ENCODE assay signal across 8 mouse cellular contexts in genomic region chr10:77130561-77131240, GRCm38 (mm10). TPM values are rescaled to one million over a fixed set of nuclear protein-coding genes. Genes with fewer than 3 reads are reported as not detected.
DNase-seq lines count a peak whose midpoint lies in the region; ATAC-seq and TF ChIP-seq lines count a peak whose summit lies in the region.

No protein-coding gene starts in this region.

- intact Hi-C loops in heart, postnatal 10 days (cut with DNase I), result loop anchor here (1.0 to 5.0 kb wide), 4 partner anchors 76 to 382 kb away; no protein-coding TSS in a partner anchor

- peak; percentile 88 for ATAC-seq in cerebellum, adult (ENCODE audit: insufficient number of reproducible peaks, low FRiP score, low TSS enrichment)
- peak; percentile 75 for ATAC-seq in forebrain, embryonic 13.5 days
- ATAC-seq in liver, embryonic 15.5 days (ENCODE audit: insufficient read depth), result 0 out of 2 replicates have a peak, but pooled peaks have one; percentile 16
- peak; percentile 75 for ATAC-seq in neural tube, embryonic 13.5 days (ENCODE audit: low read depth)

- H3K36me3 ChIP-seq in ES-Bruce4 (ENCODE audit: control insufficient read depth, insufficient read depth, low read length, poor library complexity, severe bottlenecking), result no peaks in the 10 kb centered on the region
- H3K36me3 ChIP-seq in forebrain, embryonic 13.5 days (ENCODE audit: poor library complexity, severe bottlenecking), result no peaks in the 10 kb centered on the region
- no peaks in the 10 kb centered on the region for H3K36me3 ChIP-seq in liver, embryonic 15.5 days (replicated peaks)
- H3K36me3 ChIP-seq in neural tube, embryonic 13.5 days, result no peaks in the 10 kb centered on the region

- H3K9me3 ChIP-seq in ES-Bruce4 (replicated peaks; ENCODE audit: control insufficient read depth, insufficient read depth, low read length, poor library complexity, severe bottlenecking), result no peaks in the 10 kb centered on the region
- H3K9me3 ChIP-seq in forebrain, embryonic 13.5 days (replicated peaks), result no peaks in the 10 kb centered on the region
- no peaks in the 10 kb centered on the region for H3K9me3 ChIP-seq in liver, embryonic 15.5 days (replicated peaks)
- H3K9me3 ChIP-seq in neural tube, embryonic 13.5 days, result no peaks in the 10 kb centered on the region

- no peaks in the 10 kb centered on the region for H3K27me3 ChIP-seq in ES-Bruce4 (ENCODE audit: control insufficient read depth, insufficient read depth, low read length, poor library complexity, severe bottlenecking)
- H3K27me3 ChIP-seq in forebrain, embryonic 13.5 days, result no peaks in the 10 kb centered on the region
- no peaks in the 10 kb centered on the region for H3K27me3 ChIP-seq in liver, embryonic 15.5 days
- no peaks in the 10 kb centered on the region for H3K27me3 ChIP-seq in neural tube, embryonic 13.5 days

- H3K4me2 ChIP-seq in forebrain, embryonic 13.5 days, result no peak overlapping the region
- H3K4me2 ChIP-seq in liver, embryonic 15.5 days, result no peak overlapping the region
- H3K4me2 ChIP-seq in neural tube, embryonic 13.5 days, result no peak overlapping the region

- no peak overlapping the region for H3K4me3 ChIP-seq in ES-Bruce4 (ENCODE audit: low read depth, low read length)
- no peak overlapping the region for H3K4me3 ChIP-seq in forebrain, embryonic 13.5 days
- H3K4me3 ChIP-seq in liver, embryonic 15.5 days (replicated peaks), result no peak overlapping the region
- H3K4me3 ChIP-seq in neural tube, embryonic 13.5 days, result no peak overlapping the region

- H3K4me1 ChIP-seq in ES-Bruce4 (ENCODE audit: control insufficient read depth, insufficient read depth, low read length), result peaks cover 18% of the 10 kb centered on the region
- peaks cover 35% of the 10 kb centered on the region for H3K4me1 ChIP-seq in forebrain, embryonic 13.5 days
- H3K4me1 ChIP-seq in liver, embryonic 15.5 days (replicated peaks), result peaks cover 61% of the 10 kb centered on the region
- peaks cover 39% of the 10 kb centered on the region for H3K4me1 ChIP-seq in neural tube, embryonic 13.5 days (replicated peaks)

- peak; percentile 95 to 97 for DNase-seq in heart, postnatal 10 days
- peak; percentile 92 to 93 for DNase-seq in kidney, postnatal 4 days
- DNase-seq in telencephalon, adult 2 months (ENCODE audit: low read depth, low spot score), result peak; percentile 93

- TF ChIP-seq CTCF in ES-Bruce4 (IDR thresholded peaks at IDR 0.05; ENCODE audit: low read depth, low read length), result peak; percentile 100

- TF ChIP-seq POLR2A in ES-Bruce4 (IDR thresholded peaks at IDR 0.05; ENCODE audit: insufficient read depth, low read length), result no peak

- peak overlapping the region; percentile 36; the same call in 1 of the 2 replicates for H3K9ac ChIP-seq in ES-Bruce4 (ENCODE audit: low read depth, poor library complexity, severe bottlenecking)
- H3K9ac ChIP-seq in forebrain, embryonic 13.5 days, result no peak overlapping the region
- no peak overlapping the region for H3K9ac ChIP-seq in liver, embryonic 15.5 days
- 0 out of 2 replicates have a peak overlapping the region, but pooled peaks have one; percentile 26 for H3K9ac ChIP-seq in neural tube, embryonic 13.5 days

- 42% methylated on average over 13 of the region's 13 CpGs for WGBS in forebrain, embryonic 13.5 days
- WGBS in liver, embryonic 15.5 days (ENCODE audit: insufficient replicate concordance), result 45% methylated on average over 13 of the region's 13 CpGs
- 44% methylated on average over 13 of the region's 13 CpGs for WGBS in neural tube, embryonic 13.5 days

- peak overlapping the region; percentile 84 for H3K27ac ChIP-seq in ES-Bruce4 (ENCODE audit: insufficient read depth, low read length)
- H3K27ac ChIP-seq in forebrain, embryonic 13.5 days, result 0 out of 2 replicates have a peak overlapping the region, but pooled peaks have one; percentile 10
- H3K27ac ChIP-seq in liver, embryonic 15.5 days (replicated peaks), result no peak overlapping the region
- H3K27ac ChIP-seq in neural tube, embryonic 13.5 days (replicated peaks), result peak overlapping the region; percentile 52; the same call in 1 of the 2 replicates

- TF ChIP-seq EP300 in ES-Bruce4 (IDR thresholded peaks at IDR 0.05; ENCODE audit: insufficient read depth, low read depth, low read length), result 0 out of 2 replicates have a peak, but pooled peaks have one; percentile 40

RNA-seq across cellular contexts. Expression of gene Col18a1, which starts 35.6 kb away (rescaled TPM):
- 273 and 285 TPM in 2 replicates for polyA plus RNA-seq in ES-Bruce4 (2011; ENCODE audit: insufficient read depth, insufficient read length, low read depth, missing spikeins)
- polyA plus RNA-seq in forebrain, embryonic 13.5 days (2015; fragmentation: Nextera tagmentation; extraction: Ambion mirVana), result 35.5 and 38.9 TPM in 2 replicates
- 10 to 100 TPM; 49.9 to 53.2 TPM for total RNA-seq in heart, postnatal 10 days (2021)
- polyA plus RNA-seq in liver, embryonic 15.5 days (2015; fragmentation: Nextera tagmentation; extraction: Ambion mirVana), result 66.0 and 88.2 TPM in 2 replicates
- polyA plus RNA-seq in neural tube, embryonic 13.5 days (2015; fragmentation: Nextera tagmentation; extraction: Ambion mirVana), result 63.3 and 64.2 TPM in 2 replicates

Comparison
In these comparisons a context has a peak if more than half of its experiments do, and no peak if none do; other contexts are left out.
1. H3K9ac ChIP-seq: peak in ES-Bruce4 (single experiment) and neural tube, embryonic 13.5 days (single experiment); none in forebrain, embryonic 13.5 days (single experiment) and liver, embryonic 15.5 days (single experiment).
2. ATAC-seq: peak in every context shown above with its lines; median percentile 88 in cerebellum, adult; 75 in forebrain, embryonic 13.5 days; 75 in neural tube, embryonic 13.5 days; 16 in liver, embryonic 15.5 days.
3. Peak in every context shown above with its lines, with median percentiles within 50 percentile points of each other: DNase-seq.